Mouse (Mus musculus) MEL (cell line): ENCODE measurements at regions not wholly inside any gene's neighbourhood (a gene's known extent, or its start where the extent isn't known, plus 50 kb on each side); places are given as distances from the start of the nearest gene placed in this dataset.

Experiments
- DNase-seq: peaks from one replicate; pipeline ENCODE4 v3.0.0; 2011; ENCODE audit warnings: low read depth, low spot score
- H3K27ac ChIP-seq: 2 replicates; pipeline ENCODE4 v1.5.1; 2012; ENCODE audit warnings: low read depth, mild to moderate bottlenecking, control low read depth, low read length, moderate library complexity; ENCODE audit not compliant: control insufficient read depth
- H3K27me3 ChIP-seq, 2 experiments: fragments of 150-350 bp in 1 of 2; sonication (generic) in 1 of 2; 2 replicates each; pipeline ENCODE4 v1.6.1; 2012; ENCODE audit warnings: low read length in 2 of 2, mild to moderate bottlenecking in 2 of 2, improper control_type of control experiment in 1 of 2, moderate library complexity in 1 of 2; ENCODE audit not compliant: insufficient read depth in 2 of 2, control insufficient read depth in 1 of 2
- H3K36me3 ChIP-seq, 2 experiments: 2 replicates each; pipeline ENCODE4 v1.6.1; 2012 to 2014; ENCODE audit warnings: low read length in 2 of 2, improper control_type of control experiment in 1 of 2, inconsistent platforms in 1 of 2, mild to moderate bottlenecking in 1 of 2; ENCODE audit not compliant: insufficient read depth in 2 of 2, control insufficient read depth in 1 of 2
- H3K4me1 ChIP-seq, 2 experiments: fragments of 150-350 bp in 1 of 2; sonication (generic) in 1 of 2; 2 replicates each; pipeline ENCODE4 v1.6.1; 2012; ENCODE audit warnings: low read length in 2 of 2, improper control_type of control experiment in 1 of 2, mild to moderate bottlenecking in 1 of 2; ENCODE audit not compliant: insufficient read depth in 2 of 2, control insufficient read depth in 1 of 2
- H3K4me3 ChIP-seq, 2 experiments: fragments of 150-350 bp in 1 of 2; sonication (generic) in 1 of 2; 2 replicates each; pipeline ENCODE4 v1.5.1; 2012; ENCODE audit warnings: low read depth in 2 of 2, low read length in 2 of 2, mild to moderate bottlenecking in 2 of 2, moderate library complexity in 2 of 2, control low read depth in 1 of 2, improper control_type of control experiment in 1 of 2; ENCODE audit not compliant: control insufficient read depth in 1 of 2, insufficient read depth in 1 of 2
- H3K79me2 ChIP-seq: 2 replicates; pipeline ENCODE4 v1.6.1; 2012; ENCODE audit warnings: mild to moderate bottlenecking, low read length, moderate library complexity; ENCODE audit not compliant: control insufficient read depth, poor library complexity, insufficient read depth
- H3K9ac ChIP-seq: 2 replicates; pipeline ENCODE4 v1.6.1; 2012; ENCODE audit warnings: low read depth, mild to moderate bottlenecking, control low read depth, low read length, moderate library complexity; ENCODE audit not compliant: control insufficient read depth, poor library complexity, severe bottlenecking
- H3K9me3 ChIP-seq: fragments of 150-350 bp; sonication (generic); replicated peaks from 2 replicates; pipeline ENCODE4 v1.6.1; 2012; ENCODE audit warnings: mild to moderate bottlenecking, low read length, improper control_type of control experiment, moderate library complexity; ENCODE audit not compliant: insufficient read depth
- CTCF ChIP-seq, 3 experiments: IDR thresholded peaks in 2 of 3; conservative IDR thresholded peaks in 1 of 3; 2 replicates each; pipeline ENCODE4 v1.5.1; 2011 to 2012; ENCODE audit warnings: low read length in 3 of 3, low read depth in 2 of 3, mild to moderate bottlenecking in 2 of 3, improper control_type of control experiment in 1 of 3, inconsistent platforms in 1 of 3, mixed read lengths in 1 of 3, moderate library complexity in 1 of 3; ENCODE audit not compliant: control insufficient read depth in 1 of 3, insufficient read depth in 1 of 3, poor library complexity in 1 of 3, severe bottlenecking in 1 of 3
- HCFC1 ChIP-seq: IDR thresholded peaks from 2 replicates; pipeline ENCODE4 v1.6.1; 2012; ENCODE audit warnings: low read depth, mild to moderate bottlenecking, inconsistent platforms, low read length, improper control_type of control experiment, moderate library complexity
- KAT2A ChIP-seq: conservative IDR thresholded peaks from 2 replicates; pipeline ENCODE4 v1.6.1; 2012; ENCODE audit warnings: low read depth, low read length, improper control_type of control experiment, inconsistent platforms
- MAX ChIP-seq: IDR thresholded peaks from 2 replicates; pipeline ENCODE4 v1.6.1; 2011; ENCODE audit warnings: low read length, improper control_type of control experiment
- MAZ ChIP-seq: IDR thresholded peaks from 2 replicates; pipeline ENCODE4 v1.6.1; 2012; ENCODE audit warnings: low read depth, mild to moderate bottlenecking, inconsistent platforms, low read length, improper control_type of control experiment
- MEF2A ChIP-seq: IDR thresholded peaks from 2 replicates; pipeline ENCODE4 v1.6.1; 2014; ENCODE audit warnings: low read depth, mild to moderate bottlenecking, inconsistent platforms, low read length, improper control_type of control experiment; ENCODE audit not compliant: poor library complexity, insufficient replicate concordance, severe bottlenecking; ENCODE audit errors: extremely low read depth
- NRF1 ChIP-seq: IDR thresholded peaks from 2 replicates; pipeline ENCODE4 v1.6.1; 2014; ENCODE audit warnings: low read depth, mild to moderate bottlenecking, inconsistent platforms, low read length, improper control_type of control experiment, moderate library complexity; ENCODE audit not compliant: poor library complexity, insufficient read depth, severe bottlenecking
- RAD21 ChIP-seq: IDR thresholded peaks from 2 replicates; pipeline ENCODE4 v1.6.1; 2011; ENCODE audit warnings: mild to moderate bottlenecking, low read depth, low read length, improper control_type of control experiment
- RCOR1 ChIP-seq: IDR thresholded peaks from 2 replicates; pipeline ENCODE4 v1.6.1; 2012; ENCODE audit warnings: low read depth, mild to moderate bottlenecking, inconsistent platforms, low read length, improper control_type of control experiment
- SMC3 ChIP-seq: IDR thresholded peaks from 2 replicates; pipeline ENCODE4 v1.6.1; 2011; ENCODE audit warnings: low read depth, low read length, improper control_type of control experiment
- TAL1 ChIP-seq: IDR thresholded peaks from 2 replicates; pipeline ENCODE4 v1.6.1; 2012; ENCODE audit warnings: mild to moderate bottlenecking, inconsistent platforms, low read length, moderate library complexity, mixed read lengths
- TCF12 ChIP-seq: IDR thresholded peaks from 2 replicates; pipeline ENCODE4 v1.6.1; 2014; ENCODE audit warnings: low read depth, mild to moderate bottlenecking, inconsistent platforms, low read length, improper control_type of control experiment, moderate library complexity
- USF1 ChIP-seq: IDR thresholded peaks from 2 replicates; pipeline ENCODE4 v1.6.1; 2014; ENCODE audit warnings: low read depth, mild to moderate bottlenecking, inconsistent platforms, low read length, improper control_type of control experiment, moderate library complexity
- ZC3H11A ChIP-seq: IDR thresholded peaks from 2 replicates; pipeline ENCODE4 v1.6.1; 2012; ENCODE audit warnings: low read depth, mild to moderate bottlenecking, inconsistent platforms, low read length, improper control_type of control experiment
- ZMIZ1 ChIP-seq: IDR thresholded peaks from 2 replicates; pipeline ENCODE4 v1.6.1; 2012; ENCODE audit warnings: low read depth, mild to moderate bottlenecking, inconsistent platforms, low read length, improper control_type of control experiment, moderate library complexity

DNA sequence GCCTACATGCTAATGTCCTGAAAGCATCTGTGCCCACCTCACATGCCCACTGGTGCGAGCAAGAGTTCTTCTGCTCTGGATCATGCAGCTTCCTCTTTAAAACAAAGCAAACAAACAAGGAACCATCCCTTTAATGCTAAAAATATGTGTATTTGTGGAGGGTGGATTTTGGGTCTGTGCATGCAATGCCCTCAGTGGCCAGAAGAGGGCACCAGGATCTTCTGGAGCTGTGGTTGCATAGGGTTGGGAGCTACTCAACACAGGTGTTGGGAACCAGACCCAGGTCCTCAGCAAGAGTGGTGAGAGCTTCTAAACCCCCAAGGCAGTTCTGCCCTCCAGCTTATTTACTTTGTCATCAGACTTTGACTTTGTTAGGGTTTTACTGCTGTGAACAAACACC lies 201.3 kb downstream of the Matn1 start:
- H3K79me2 ChIP-seq: no peaks in the 10 kb centered on the region
- H3K9ac ChIP-seq: no peak overlapping the region
- no peak for TF ChIP-seq NRF1
- TF ChIP-seq SMC3: peak; percentile 47
- TF ChIP-seq RAD21: peak; percentile 26
- TF ChIP-seq RCOR1: no peak
- TF ChIP-seq CTCF (IDR thresholded peaks at IDR 0.05 in 2 of 3, conservative IDR thresholded peaks at IDR 0.05 in 1 of 3; ENCODE audit: control insufficient read depth in 1 of 3, insufficient read depth in 1 of 3, low read depth in 2 of 3, low read length in 3 of 3, poor library complexity in 1 of 3, severe bottlenecking in 1 of 3): peak; percentile 41 to 68 (median 63)
- TF ChIP-seq USF1: no peak
- TF ChIP-seq, all 39 proteins: peak for 3
- H3K4me1 ChIP-seq: no peaks in the 10 kb centered on the region
- no peaks in the 10 kb centered on the region for H3K9me3 ChIP-seq
- H3K4me3 ChIP-seq: no peak overlapping the region
- no peaks in the 10 kb centered on the region for H3K27me3 ChIP-seq
- no peak overlapping the region for H3K27ac ChIP-seq
- no peaks in the 10 kb centered on the region for H3K36me3 ChIP-seq
- peak; percentile 15 for DNase-seq

DNA sequence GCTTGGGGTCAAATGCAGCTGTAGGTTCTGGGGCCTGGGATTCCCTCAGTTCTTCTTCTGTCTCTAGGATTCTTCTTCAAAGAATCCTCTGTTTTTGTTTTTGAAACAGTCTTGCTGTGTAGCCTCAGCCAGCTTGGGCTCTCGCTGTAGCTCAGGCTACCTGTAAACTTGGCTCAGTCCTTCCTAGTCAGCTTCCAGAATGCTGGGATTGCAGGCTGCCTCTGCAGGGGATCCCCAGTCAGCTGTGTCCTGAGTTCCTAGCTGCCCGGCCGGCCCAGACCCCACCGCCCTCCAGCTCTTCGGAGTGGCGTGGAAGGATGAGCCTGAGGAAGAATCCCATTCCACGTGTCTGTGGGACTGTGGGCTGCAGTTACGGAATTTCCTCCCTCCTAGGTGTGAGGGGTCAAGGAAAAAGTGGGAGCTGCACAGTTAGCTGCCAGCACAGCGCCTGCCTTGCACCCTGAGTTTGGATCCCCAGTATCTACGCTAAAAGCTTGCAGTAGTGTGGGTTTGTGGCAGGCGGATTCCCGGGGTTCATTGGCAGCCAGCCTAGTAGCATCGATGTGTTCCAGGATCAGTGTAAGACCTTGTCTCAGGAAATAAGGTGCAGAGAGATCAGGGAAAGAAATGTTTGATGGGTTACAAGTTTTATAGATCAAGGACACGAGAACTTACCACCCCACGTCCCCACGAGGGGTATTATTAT lies 204.0 kb downstream of the Matn1 start:
- DNase-seq: no peak
- Histone ChIP-seq H3K27ac (no peak overlapping the region), H3K4me1 (no peaks in the 10 kb centered on the region), H3K4me3 (no peak overlapping the region), H3K9ac (no peak overlapping the region), H3K36me3 (no peaks in the 10 kb centered on the region), H3K27me3 (no peaks in the 10 kb centered on the region)
- TF ChIP-seq TCF12: no peak
- TF ChIP-seq MAZ: no peak
- no peak for TF ChIP-seq MEF2A
- no peak for TF ChIP-seq MAX
- no peak for TF ChIP-seq USF1
- no peak for TF ChIP-seq TAL1
- no peak for TF ChIP-seq ZMIZ1
- no peak for TF ChIP-seq HCFC1
- no peak for TF ChIP-seq KAT2A
- TF ChIP-seq RCOR1: no peak
- TF ChIP-seq ZC3H11A: no peak
- TF ChIP-seq, all 39 proteins: peak for 0
- Histone ChIP-seq H3K9me3 (no peaks in the 10 kb centered on the region), H3K79me2 (no peaks in the 10 kb centered on the region)
